Mouse (Mus musculus): ENCODE results near the gene Ly6g6c.

DNA sequence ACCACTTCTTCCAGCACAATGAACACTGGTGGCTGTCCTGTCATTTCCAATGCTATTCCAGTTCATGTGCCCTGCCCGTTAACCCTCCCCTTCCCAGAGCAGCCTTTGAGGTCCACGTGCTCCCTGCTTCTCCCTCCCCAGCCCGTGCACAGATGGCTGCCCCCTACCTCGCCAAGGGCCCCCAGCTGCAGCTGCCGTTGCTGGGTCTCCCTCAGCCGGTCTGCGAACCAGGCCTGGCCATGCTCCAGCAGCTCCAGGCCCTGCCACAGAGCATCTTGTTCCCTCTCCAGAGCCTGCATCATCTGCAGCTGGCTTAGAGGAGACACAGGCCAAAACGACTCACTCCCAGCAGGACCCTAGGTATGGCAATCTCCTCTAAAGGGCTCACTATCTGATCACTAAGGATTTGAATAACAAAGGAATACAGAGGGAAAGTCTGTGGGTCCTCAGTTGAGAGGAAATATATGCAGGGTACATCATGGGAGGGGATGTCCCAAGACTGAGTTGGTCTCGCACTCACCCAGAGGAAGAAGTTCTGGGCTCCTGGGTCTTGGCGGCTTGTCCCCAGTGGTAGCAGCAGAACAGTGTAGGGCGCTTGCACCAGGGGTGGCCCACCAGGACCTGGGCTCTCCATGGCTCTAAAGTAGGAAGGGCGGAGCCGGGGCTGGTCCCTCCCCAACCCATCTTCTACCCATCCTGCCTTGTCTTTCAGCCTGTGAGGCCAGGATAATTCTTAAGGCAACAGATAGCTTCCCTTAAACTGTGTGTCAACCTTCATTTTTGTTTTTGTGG is 37.7 kb upstream of the Ly6g6c start, which contains the start of gene Sapcd1:
- TF ChIP-seq CTCF (conservative IDR thresholded peaks at IDR 0.05; ENCODE audit: low read length) (no peak), POU5F1 (IDR thresholded peaks at IDR 0.05; ENCODE audit: borderline replicate concordance, low read length) (no peak; the same call in 1 of the 2 replicates)

Data from E14TG2a.4 (cell line).